Mouse (Mus musculus) kidney, postnatal 10 days (tissue): ENCODE results near the gene Prima1.

Experiments
- DNase-seq: peaks from one replicate; pipeline ENCODE4 v3.0.0; 2021; ENCODE audit warnings: mixed read lengths

Gene Prima1

GRCm38 (mm10) chr12:103223671-103224070, 18.3 kb downstream of the Prima1 start:
- no peak for DNase-seq

DNA sequence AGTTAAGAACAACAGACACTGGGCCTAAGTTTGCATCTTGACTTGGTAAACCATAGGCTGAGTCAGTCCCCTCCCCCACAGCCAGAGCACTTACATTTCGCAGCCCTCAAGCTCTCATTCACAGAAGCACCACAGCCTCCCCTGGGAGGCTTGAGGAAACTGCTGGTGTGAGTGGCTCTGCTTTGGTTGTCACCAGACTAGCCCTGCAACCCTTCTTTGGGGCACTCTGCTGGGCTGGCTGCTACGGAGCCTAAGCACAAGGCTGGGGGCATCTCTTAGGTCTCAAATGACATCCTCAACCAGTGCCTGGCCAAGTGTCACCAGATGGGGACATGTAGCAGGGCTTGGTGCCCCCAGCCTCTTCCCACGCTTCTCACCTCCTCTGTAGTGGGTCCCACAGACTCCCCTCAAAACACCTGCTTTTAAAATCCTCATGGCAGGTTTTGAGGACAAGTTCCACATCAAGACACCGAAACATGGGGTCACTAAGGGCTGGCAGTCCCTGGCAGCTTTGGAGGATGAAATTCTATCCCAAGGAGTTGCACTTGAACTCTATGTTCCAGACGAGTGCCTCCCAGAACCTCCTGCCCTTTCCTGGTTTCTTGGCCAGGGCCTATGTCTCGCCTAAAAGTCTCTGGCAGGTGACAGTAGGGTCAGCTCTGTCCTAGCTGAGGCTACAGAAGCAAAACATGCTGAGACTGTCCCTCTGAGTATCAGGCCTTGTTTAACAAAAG, 25.9 kb downstream of the Prima1 start:
- no peak for DNase-seq

DNA sequence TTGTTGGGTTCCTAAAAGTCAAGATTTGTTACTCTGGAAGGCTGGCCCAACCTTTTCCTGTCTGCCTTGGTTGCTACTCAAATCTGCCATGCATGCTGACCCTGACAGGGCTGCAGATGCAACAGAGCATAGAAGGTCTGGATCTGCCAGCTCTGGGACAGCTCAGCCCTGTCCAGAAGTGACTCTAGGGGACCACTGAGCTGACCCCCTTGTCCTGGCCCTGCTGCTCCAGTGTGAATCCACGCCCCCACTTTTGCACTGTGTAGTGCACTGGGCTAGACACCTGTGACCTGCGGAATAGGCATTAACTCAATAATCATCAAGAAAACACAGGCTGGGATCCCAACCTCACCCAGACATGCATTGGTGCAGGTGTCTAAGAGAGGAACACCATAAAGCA, 27.2 kb downstream of the Prima1 start:
- no peak for DNase-seq

DNA sequence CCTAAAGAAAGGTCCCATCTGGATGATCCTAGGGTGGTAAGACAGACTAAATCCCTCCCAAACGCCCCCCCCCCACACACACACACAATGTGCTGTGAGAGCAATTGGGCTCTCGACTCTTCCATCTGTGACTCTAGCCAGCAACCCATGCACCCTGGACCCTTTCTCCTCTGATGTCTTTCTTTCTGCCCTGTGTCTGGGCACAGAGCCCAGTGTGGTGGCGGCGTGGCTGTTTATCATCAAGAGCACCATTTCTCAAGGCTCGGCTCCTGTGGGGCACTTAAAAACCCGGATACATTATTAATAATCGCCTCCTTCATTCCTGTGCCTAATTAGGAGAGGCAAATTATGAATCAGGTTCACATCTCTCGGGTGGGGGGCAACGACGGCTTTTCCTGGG, 27.7 kb downstream of the Prima1 start:
- peak; percentile 53 for DNase-seq

DNA sequence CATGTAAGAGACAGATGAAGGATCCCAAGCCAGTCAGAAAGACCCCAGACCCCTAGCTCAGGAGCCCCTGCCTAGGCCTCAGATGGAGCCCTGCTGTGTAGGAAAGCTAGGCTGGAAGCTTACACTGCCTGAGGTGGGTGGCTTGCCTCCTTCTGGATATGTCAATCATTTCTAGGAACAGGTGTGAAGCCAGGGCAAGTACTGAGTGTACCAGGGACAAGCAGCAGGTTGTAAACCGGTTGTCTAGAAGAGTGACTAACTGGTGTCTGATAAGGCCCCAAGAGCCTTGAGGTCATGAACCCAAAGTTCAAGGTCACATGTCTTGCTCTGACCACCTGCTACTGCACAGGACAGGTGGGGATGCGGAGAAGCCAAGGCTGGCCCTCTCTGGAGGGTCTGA, 28.4 kb downstream of the Prima1 start:
- no peak for DNase-seq

GRCm38 (mm10) chr12:103211078-103211477, 30.9 kb downstream of the Prima1 start:
- DNase-seq, result no peak

DNA sequence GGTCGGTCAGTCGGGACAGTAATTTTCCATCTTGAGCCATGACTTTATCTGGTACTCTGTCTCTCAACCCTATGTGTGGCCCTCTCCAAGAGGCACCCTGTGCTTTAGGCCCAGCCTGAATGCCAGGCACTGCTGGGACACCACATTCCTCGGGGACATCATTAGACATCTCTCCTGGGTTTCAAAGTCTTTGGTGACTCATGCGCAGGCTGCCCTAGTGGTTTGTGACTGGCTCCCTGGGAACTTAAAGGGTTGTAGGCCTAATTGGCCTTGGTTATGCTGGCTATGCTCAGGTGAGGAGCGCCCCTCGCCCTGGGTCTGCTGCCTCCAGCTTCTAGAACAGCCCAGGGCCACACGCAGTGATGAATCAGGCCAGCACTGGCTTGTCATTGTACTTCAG, 32.4 kb downstream of the Prima1 start:
- DNase-seq, result no peak

GRCm38 (mm10) chr12:103205561-103205960, 36.4 kb downstream of the Prima1 start:
- no peak for DNase-seq

- peak; percentile 38 for DNase-seq
Measured at GRCm38 (mm10) chr12:103202592-103203544, 39.1 kb downstream of the Prima1 start.

GRCm38 (mm10) chr12:103192996-103193395, 49.0 kb downstream of the Prima1 start:
- no peak for DNase-seq

DNA sequence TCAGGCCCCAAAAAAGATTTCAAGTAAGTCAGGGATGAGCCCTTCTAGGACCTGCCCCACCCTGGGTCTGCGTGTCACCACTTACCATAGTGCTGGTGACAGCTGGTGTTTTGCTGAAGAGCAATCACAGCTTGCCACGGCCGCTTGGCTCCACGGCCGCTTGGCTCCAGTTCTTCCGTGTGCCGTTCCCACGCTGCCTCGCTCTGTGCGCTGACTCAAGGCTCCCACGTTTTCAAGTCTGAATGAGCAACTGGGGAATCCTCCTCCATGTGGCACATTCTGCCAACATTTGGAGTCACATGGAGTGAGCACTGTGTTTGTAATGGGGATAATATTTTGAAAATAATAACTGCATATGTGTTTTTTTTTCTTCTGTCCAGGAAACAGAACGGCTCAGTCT, 52.2 kb downstream of the Prima1 start:
- DNase-seq, result no peak

GRCm38 (mm10) chr12:103188223-103188622, 53.7 kb downstream of the Prima1 start:
- DNase-seq, result no peak

- DNase-seq, result no peak
Measured at GRCm38 (mm10) chr12:103187020-103187419, 54.9 kb downstream of the Prima1 start.

DNA sequence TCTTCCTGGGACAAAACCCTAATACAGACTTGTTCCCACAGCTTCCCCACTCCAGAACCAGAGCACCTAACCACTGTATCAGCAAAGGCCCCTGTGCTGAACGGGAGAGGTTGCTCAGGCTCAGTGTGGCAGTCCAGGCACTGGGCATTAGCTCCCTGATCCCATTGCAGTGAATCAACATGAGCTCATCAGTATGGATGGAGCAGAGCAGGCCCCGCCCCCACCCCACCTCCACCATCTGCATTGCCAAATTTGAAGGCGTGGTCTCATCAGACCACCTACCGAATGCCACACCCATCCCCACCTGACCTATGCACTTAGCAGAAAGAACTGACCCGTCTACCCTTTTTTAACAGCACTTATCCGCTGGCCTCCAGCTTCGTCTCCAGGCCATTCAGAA, 58.9 kb downstream of the Prima1 start:
- no peak for DNase-seq

- no peak for DNase-seq
Measured at GRCm38 (mm10) chr12:103168892-103169291, 73.1 kb downstream of the Prima1 start.

DNA sequence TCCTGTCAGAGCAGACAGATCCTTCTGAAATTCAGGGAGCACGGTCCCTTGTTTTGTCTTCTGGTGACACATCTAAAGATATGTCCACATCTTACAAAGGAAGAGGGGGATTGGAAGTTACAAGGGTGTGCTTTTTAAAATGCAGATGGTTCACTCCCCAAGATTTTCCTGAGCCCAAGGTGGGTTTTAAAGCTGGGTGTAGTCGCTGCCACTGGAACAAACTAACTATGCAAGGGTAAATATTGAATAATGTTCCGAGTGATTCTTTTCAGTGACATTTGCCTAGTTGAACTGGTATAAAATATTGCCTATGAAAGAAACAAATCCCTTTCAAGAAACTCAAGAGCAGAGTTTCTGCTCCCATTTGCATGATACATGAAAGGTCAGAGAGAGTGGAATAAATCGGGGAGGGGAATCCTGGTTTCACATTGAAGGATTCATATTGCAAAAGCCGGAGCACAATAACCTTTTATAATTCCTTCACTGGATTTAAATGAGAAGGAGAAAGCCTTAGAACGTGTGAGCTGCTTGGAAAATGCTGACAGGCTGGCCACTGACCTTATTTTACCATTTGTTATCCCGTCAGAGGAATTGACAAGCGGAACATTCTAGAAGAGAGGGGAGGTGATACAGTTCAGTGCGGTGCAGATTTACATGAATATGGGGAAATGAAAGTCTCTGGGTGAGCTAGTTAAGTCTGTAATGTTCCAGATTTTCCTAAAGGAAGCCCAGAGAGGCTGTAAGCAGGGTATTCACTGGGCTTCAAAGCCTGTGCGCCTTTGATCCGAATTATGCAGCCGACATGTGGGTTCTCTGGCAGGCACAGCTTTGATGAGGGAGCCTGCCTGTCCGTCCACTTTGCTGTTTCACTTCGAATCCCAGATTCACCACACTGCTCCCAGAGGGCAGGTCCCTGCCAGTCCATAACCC, 77.6 kb downstream of the Prima1 start:
- no peak for DNase-seq

DNA sequence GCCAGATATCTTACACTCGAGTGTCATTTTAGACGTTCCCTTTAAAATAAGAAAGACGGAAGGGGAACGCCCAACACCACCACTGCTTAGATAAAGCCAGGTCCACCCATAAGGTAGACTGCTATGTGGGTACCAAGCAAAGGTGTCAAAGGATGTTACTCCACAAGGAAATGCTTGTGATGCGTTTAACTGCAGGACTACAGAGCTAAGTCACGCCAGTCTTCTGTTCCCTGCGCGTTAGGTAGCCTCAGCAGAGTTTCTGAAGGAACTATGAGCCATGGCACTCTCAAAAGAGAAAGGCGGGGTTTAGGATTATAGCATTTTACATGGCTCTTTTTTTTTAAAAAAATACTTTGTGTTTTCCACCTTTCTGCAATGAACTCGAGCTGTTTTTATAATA, 78.4 kb downstream of the Prima1 start:
- no peak for DNase-seq

- DNase-seq, result no peak
Measured at GRCm38 (mm10) chr12:103160721-103161120, 81.2 kb downstream of the Prima1 start.

DNA sequence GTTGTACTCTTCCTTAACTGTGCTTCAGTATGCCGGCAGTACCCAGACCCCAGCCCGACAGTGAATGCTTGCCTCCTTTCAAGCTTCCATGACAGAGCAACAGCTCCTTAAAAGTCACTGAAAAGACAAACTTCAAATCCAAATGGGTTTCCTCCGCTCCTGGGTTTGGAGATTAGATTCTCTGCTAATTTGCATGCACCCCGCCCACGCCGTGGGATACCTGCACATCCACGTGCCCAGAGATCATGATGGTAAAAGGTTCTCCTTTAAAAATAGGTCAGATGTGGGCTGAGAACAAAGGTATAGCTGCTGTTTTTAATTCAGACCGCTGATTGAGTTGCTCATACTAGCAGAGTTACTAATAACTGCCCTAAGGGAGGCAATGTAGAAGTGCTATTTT, 82.9 kb downstream of the Prima1 start:
- DNase-seq, result no peak

- DNase-seq, result no peak
Measured at GRCm38 (mm10) chr12:103157129-103157910, 84.6 kb downstream of the Prima1 start.

DNA sequence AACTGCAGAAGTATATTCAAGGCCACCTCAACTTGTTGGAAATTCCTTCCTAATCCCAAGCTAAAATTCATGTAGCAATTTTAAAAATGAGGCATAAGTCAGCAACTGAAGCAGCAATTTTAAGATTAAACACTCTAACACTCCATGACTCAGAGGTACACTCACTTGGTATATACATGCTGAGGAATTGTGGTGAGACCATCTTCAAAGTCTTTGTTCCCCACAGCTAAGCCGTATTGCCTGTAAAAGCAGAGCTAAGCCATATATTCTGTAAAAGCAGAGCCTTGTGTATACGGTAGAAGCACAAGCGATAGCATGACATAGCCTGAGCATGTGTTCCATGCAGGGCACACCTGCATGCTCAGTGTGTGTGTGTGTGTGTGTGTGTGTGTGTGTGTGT, 86.5 kb downstream of the Prima1 start:
- DNase-seq, result no peak

DNA sequence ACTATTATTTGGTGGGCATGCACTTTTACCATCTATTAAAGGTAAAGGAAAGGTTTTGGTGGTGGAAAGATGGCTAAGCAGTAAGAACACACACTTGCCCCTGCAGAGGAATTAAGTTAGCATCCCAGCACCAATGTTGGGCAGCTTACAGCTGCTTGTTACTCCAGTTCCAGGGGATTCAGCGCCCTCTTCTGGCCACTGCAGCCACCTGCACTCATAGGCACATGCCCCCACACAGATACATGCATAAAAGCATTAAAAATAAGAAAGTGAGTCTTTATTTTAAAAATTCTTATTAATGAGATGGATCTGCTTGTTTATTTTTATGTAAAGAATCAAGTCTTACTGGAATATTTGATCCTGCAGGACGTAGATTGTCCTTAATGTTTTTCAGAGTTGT, 87.0 kb downstream of the Prima1 start:
- DNase-seq, result no peak
